Mouse (Mus musculus) hindbrain, embryonic 15.5 days (tissue): ENCODE measurements around the gene Ankrd33b. TPM values are rescaled to one million over a fixed set of nuclear protein-coding genes. Genes with fewer than 3 reads are reported as not detected.

Experiments
- ATAC-seq: fragments of 200-750 bp; cut with Nextera tagmentation; 2 replicates; pipeline ENCODE4 v1.8.0; 2017; ENCODE audit warnings: low read depth, moderate number of reproducible peaks, moderate TSS enrichment; ENCODE audit not compliant: low FRiP score
- H3K27ac ChIP-seq: fragments of 300-500 bp; sonication (generic); replicated peaks from 2 replicates; pipeline ENCODE4 v1.5.1; 2015; ENCODE audit warnings: mild to moderate bottlenecking, inconsistent platforms
- H3K27me3 ChIP-seq: fragments of 300-500 bp; sonication (generic); 2 replicates; pipeline ENCODE4 v1.6.1; 2015; ENCODE audit warnings: control low read depth, inconsistent platforms
- H3K36me3 ChIP-seq: fragments of 300-500 bp; sonication (generic); 2 replicates; pipeline ENCODE4 v1.6.1; 2015; ENCODE audit warnings: control low read depth, inconsistent platforms
- H3K4me1 ChIP-seq: fragments of 300-500 bp; sonication (generic); replicated peaks from 2 replicates; pipeline ENCODE4 v1.6.1; 2015; ENCODE audit warnings: control low read depth, inconsistent platforms
- H3K4me2 ChIP-seq: fragments of 300-500 bp; sonication (generic); 2 replicates; pipeline ENCODE4 v1.6.1; 2015; ENCODE audit warnings: moderate library complexity, mild to moderate bottlenecking, inconsistent platforms
- H3K4me3 ChIP-seq: fragments of 300-500 bp; sonication (generic); 2 replicates; pipeline ENCODE4 v1.5.1; 2015; ENCODE audit warnings: mild to moderate bottlenecking, inconsistent platforms
- H3K9ac ChIP-seq: fragments of 300-500 bp; sonication (generic); 2 replicates; pipeline ENCODE4 v1.6.1; 2015; ENCODE audit warnings: inconsistent platforms
- H3K9me3 ChIP-seq: fragments of 300-500 bp; sonication (generic); 2 replicates; pipeline ENCODE4 v1.6.1; 2016; ENCODE audit warnings: control low read depth, inconsistent platforms
- WGBS: fragments of 180-500 bp; shearing (Covaris S2); methylation state at CpG from one replicate; pipeline ENCODE4 v1.1.7; 2015; 5-methylcytosine and 5-hydroxymethylcytosine counted together
- polyA plus RNA-seq: library from polyadenylated mRNA; unstranded; fragments of >200 nt; fragmentation: Nextera tagmentation; extraction: Ambion mirVana; gene quantifications from 2 replicates; pipeline ENCODE4 v1.2.1, GENCODE M21; 2015

Ankrd33b gene
- polyA plus RNA-seq, 1 experiment from 2014 or later: 1.0 TPM

DNA sequence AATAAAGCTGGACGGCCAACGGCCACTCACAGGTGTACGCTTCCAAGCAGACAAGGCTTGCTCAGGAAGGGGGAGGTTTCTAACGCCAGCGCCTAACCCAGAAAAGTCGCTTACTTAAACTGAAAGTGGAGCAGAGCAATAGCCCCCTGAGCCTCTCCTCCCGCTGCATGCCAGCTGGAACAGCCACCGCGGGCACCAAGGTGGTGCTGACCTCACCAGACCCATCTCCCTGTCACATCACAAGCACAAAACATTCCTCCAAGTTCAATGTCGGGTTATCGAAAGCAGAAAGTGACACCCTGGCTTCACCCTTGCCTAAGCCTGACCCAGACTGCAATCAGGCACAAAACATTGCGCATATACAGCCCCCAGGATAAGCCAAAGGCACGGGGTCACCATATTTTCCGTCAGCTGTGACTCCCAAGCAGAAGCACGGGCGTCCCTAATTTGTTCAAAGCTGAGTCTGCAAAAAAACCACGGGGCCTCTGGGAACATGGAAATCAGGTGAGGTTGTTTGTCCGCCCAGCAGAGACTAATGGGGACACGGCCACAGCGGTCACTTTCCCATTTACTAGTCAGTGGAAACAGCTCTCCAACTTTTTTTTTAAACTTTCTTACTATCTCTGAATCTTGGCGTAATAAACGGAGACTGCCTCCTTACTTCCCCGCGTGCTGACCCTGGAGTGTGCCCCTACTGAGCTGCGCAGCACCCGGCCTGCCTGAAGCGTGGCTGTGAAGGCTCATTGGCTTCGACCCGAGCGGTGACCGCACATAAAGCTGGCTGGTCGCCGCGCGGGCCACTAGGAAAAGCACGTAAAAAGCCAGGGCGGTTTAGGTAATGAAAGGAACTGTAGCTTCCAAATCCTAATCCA is 1.6 kb downstream of the Ankrd33b start:
- WGBS: 2% methylated on average over 37 of the region's 37 CpGs
- H3K4me1 ChIP-seq: peaks cover 30% of the 10 kb centered on the region

GRCm38 (mm10) chr15:31365041-31365719 is 2.3 kb downstream of the Ankrd33b start:
- Histone ChIP-seq H3K4me1 (peaks cover 30% of the 10 kb centered on the region), H3K27me3 (peaks cover 49% of the 10 kb centered on the region), H3K27ac (no peak overlapping the region), H3K4me3 (peak overlapping the region; percentile 53), H3K9me3 (no peaks in the 10 kb centered on the region), H3K36me3 (no peaks in the 10 kb centered on the region), H3K4me2 (peak overlapping the region; percentile 98), H3K9ac (no peak overlapping the region)
- WGBS: 25% methylated on average over 11 of the region's 11 CpGs
- no peak for ATAC-seq

More for the DNA sequence above, 1.6 kb downstream of the Ankrd33b start:
- ATAC-seq: 0 out of 2 replicates have a peak, but pooled peaks have one; percentile 28
- Histone ChIP-seq H3K4me3 (peak overlapping the region; percentile 53), H3K27me3 (peaks cover 55% of the 10 kb centered on the region), H3K9ac (no peak overlapping the region; the same call in 1 of the 2 replicates), H3K27ac (no peak overlapping the region), H3K36me3 (no peaks in the 10 kb centered on the region), H3K9me3 (no peaks in the 10 kb centered on the region), H3K4me2 (peak overlapping the region; percentile 98)

DNA sequence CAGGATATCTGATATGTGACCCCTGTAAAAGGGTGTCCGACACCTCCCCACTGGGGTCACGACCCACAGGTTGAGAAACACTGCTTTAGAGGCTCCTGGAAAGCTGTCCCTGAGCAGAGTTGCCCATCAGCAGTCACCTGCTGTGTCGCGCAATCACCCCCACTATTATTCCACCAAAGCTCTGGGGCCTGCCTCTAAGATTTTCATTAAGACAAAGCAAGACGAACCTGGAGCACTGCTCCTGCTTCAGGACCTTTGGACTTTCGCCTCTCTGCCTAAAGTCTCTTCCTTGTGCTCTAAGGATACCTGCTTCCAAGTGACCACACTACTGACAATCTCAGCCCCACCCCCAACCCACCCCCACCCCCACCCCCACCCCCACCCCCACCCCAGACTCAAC is 3.1 kb downstream of the Ankrd33b start:
- H3K27me3 ChIP-seq: peaks cover 43% of the 10 kb centered on the region
- WGBS: 55% methylated on average over 6 of the region's 6 CpGs

GRCm38 (mm10) chr15:31363981-31364361 is 3.6 kb downstream of the Ankrd33b start:
- Histone ChIP-seq H3K9ac (no peak overlapping the region), H3K4me2 (no peak overlapping the region), H3K27me3 (peaks cover 39% of the 10 kb centered on the region), H3K27ac (no peak overlapping the region), H3K4me1 (peaks cover 30% of the 10 kb centered on the region), H3K9me3 (no peaks in the 10 kb centered on the region), H3K36me3 (no peaks in the 10 kb centered on the region), H3K4me3 (no peak overlapping the region)
- ATAC-seq: no peak
- WGBS: 76% methylated on average over 8 of the region's 8 CpGs

More for the DNA sequence above, 3.1 kb downstream of the Ankrd33b start:
- no peak overlapping the region for H3K4me2 ChIP-seq
- H3K4me3 ChIP-seq: no peak overlapping the region
- no peak overlapping the region for H3K27ac ChIP-seq
- no peak overlapping the region for H3K9ac ChIP-seq
- no peaks in the 10 kb centered on the region for H3K9me3 ChIP-seq
- H3K4me1 ChIP-seq: peaks cover 30% of the 10 kb centered on the region
- no peak for ATAC-seq
- H3K36me3 ChIP-seq: no peaks in the 10 kb centered on the region

DNA sequence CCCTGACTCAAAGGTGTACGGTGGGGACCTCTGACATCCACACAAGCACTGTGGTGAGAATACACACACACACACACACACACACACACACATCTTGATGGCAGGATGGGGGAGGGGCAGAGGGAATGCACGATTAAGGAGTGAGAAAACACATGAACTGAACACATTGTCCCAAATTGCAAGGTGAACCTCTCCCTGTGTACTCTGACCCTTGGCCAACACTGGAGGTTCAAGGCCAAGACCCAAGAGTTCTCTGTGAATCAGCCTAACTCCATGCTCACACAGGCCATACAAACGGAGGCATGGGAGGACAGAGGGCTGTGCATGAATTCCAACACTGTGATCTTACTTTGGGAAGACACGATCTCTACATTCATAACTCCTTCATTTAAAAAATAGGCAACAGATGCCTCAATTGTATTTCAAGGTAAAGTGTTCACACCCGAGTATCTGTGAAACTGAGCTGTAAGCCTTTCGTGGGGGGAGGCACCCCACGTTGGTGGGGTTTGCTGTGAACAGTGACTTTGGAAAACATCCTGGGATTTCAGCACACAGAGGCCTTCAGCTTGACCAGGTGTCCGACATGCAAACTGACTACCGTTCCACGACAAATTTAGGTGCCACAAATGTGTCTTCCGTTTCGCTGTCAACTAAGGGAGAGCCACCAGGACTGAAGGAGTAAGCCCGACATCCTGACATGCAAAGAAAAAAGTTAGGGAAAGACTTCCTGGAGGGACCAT is 4.1 kb downstream of the Ankrd33b start:
- H3K27ac ChIP-seq: no peak overlapping the region
- peaks cover 30% of the 10 kb centered on the region for H3K4me1 ChIP-seq
- no peak for ATAC-seq
- H3K9ac ChIP-seq: no peak overlapping the region
- no peaks in the 10 kb centered on the region for H3K36me3 ChIP-seq
- no peak overlapping the region for H3K4me2 ChIP-seq
- WGBS: 88% methylated on average over 13 of the region's 13 CpGs
- no peak overlapping the region for H3K4me3 ChIP-seq
- no peaks in the 10 kb centered on the region for H3K9me3 ChIP-seq
- H3K27me3 ChIP-seq: peaks cover 34% of the 10 kb centered on the region

GRCm38 (mm10) chr15:31361259-31361853 is 6.2 kb downstream of the Ankrd33b start:
- no peaks in the 10 kb centered on the region for H3K9me3 ChIP-seq
- 89% methylated on average over 9 of the region's 9 CpGs for WGBS
- no peak overlapping the region for H3K4me2 ChIP-seq
- no peak overlapping the region for H3K27ac ChIP-seq
- H3K27me3 ChIP-seq: peaks cover 21% of the 10 kb centered on the region
- no peak overlapping the region for H3K9ac ChIP-seq
- peaks cover 11% of the 10 kb centered on the region for H3K4me1 ChIP-seq
- no peaks in the 10 kb centered on the region for H3K36me3 ChIP-seq
- no peak overlapping the region for H3K4me3 ChIP-seq
- no peak for ATAC-seq

GRCm38 (mm10) chr15:31360593-31360992 is 6.9 kb downstream of the Ankrd33b start:
- H3K9me3 ChIP-seq: no peaks in the 10 kb centered on the region
- peaks cover 3% of the 10 kb centered on the region for H3K4me1 ChIP-seq
- no peaks in the 10 kb centered on the region for H3K36me3 ChIP-seq
- 71% methylated on average over 6 of the region's 6 CpGs for WGBS
- no peak overlapping the region for H3K4me3 ChIP-seq
- H3K9ac ChIP-seq: no peak overlapping the region
- H3K27ac ChIP-seq: no peak overlapping the region
- H3K27me3 ChIP-seq: peaks cover 18% of the 10 kb centered on the region
- no peak for ATAC-seq
- no peak overlapping the region for H3K4me2 ChIP-seq

- Histone ChIP-seq H3K27ac (no peak overlapping the region), H3K4me2 (no peak overlapping the region), H3K27me3 (peaks cover 10% of the 10 kb centered on the region), H3K4me3 (no peak overlapping the region), H3K9ac (no peak overlapping the region), H3K36me3 (no peaks in the 10 kb centered on the region), H3K9me3 (no peaks in the 10 kb centered on the region), H3K4me1 (no peaks in the 10 kb centered on the region)
- ATAC-seq: no peak
- WGBS: 90% methylated on average over 6 of the region's 6 CpGs
Measured at GRCm38 (mm10) chr15:31359805-31360204, 7.7 kb downstream of the Ankrd33b start.

GRCm38 (mm10) chr15:31352494-31353279 is 14.8 kb downstream of the Ankrd33b start:
- Histone ChIP-seq H3K27ac (no peak overlapping the region), H3K9me3 (no peaks in the 10 kb centered on the region), H3K4me1 (no peaks in the 10 kb centered on the region), H3K36me3 (no peaks in the 10 kb centered on the region), H3K27me3 (no peaks in the 10 kb centered on the region), H3K4me3 (no peak overlapping the region), H3K9ac (no peak overlapping the region), H3K4me2 (no peak overlapping the region)
- 0 out of 2 replicates have a peak, but pooled peaks have one; percentile 19 for ATAC-seq
- 88% methylated on average over 13 of the region's 13 CpGs for WGBS

- no peak overlapping the region for H3K4me2 ChIP-seq
- H3K36me3 ChIP-seq: no peaks in the 10 kb centered on the region
- no peaks in the 10 kb centered on the region for H3K4me1 ChIP-seq
- no peak overlapping the region for H3K4me3 ChIP-seq
- 85% methylated on average over 7 of the region's 7 CpGs for WGBS
- H3K9ac ChIP-seq: no peak overlapping the region
- no peak overlapping the region for H3K27ac ChIP-seq
- no peak for ATAC-seq
- H3K27me3 ChIP-seq: no peaks in the 10 kb centered on the region
- no peaks in the 10 kb centered on the region for H3K9me3 ChIP-seq
Measured at GRCm38 (mm10) chr15:31349810-31350341, 17.6 kb downstream of the Ankrd33b start.

- Histone ChIP-seq H3K4me3 (no peak overlapping the region), H3K36me3 (no peaks in the 10 kb centered on the region), H3K4me1 (peaks cover 1% of the 10 kb centered on the region; the same call in 1 of the 2 replicates), H3K9ac (no peak overlapping the region), H3K27ac (no peak overlapping the region), H3K27me3 (no peaks in the 10 kb centered on the region), H3K4me2 (no peak overlapping the region), H3K9me3 (no peaks in the 10 kb centered on the region)
- WGBS: 91% methylated on average over 5 of the region's 5 CpGs
- no peak for ATAC-seq
Measured at GRCm38 (mm10) chr15:31349046-31349445, 18.5 kb downstream of the Ankrd33b start.
